Mouse (Mus musculus) myocyte (in vitro differentiated cells): ENCODE measurements around the gene Gm364.

Experiments used
- CEBPB ChIP-seq: IDR thresholded peaks from 2 replicates; pipeline ENCODE4 v1.6.1; 2011; ENCODE audit warnings: mild to moderate bottlenecking, moderate library complexity; ENCODE audit not compliant: poor library complexity, insufficient read depth, severe bottlenecking
- E2F4 ChIP-seq: IDR thresholded peaks from one replicate; pipeline ENCODE4 v1.6.1; 2011; ENCODE audit warnings: mild to moderate bottlenecking, control low read depth, moderate library complexity; ENCODE audit not compliant: insufficient read depth
- POLR2A ChIP-seq: IDR thresholded peaks from one replicate; pipeline ENCODE4 v1.6.1; 2011; ENCODE audit warnings: low read depth, mild to moderate bottlenecking, control low read depth, moderate library complexity; ENCODE audit not compliant: insufficient read length
- POLR2AphosphoS2 ChIP-seq: IDR thresholded peaks from one replicate; pipeline ENCODE4 v1.6.1; 2011; ENCODE audit warnings: low read depth, control low read depth; ENCODE audit not compliant: insufficient read length
- REST ChIP-seq: IDR thresholded peaks from one replicate; pipeline ENCODE4 v1.6.1; 2011; ENCODE audit warnings: mild to moderate bottlenecking, control low read depth, moderate library complexity; ENCODE audit not compliant: insufficient read depth, insufficient read length
- USF1 ChIP-seq: IDR thresholded peaks from one replicate; pipeline ENCODE4 v1.6.1; 2011; ENCODE audit warnings: low read depth, mild to moderate bottlenecking, control low read depth, moderate library complexity

DNA sequence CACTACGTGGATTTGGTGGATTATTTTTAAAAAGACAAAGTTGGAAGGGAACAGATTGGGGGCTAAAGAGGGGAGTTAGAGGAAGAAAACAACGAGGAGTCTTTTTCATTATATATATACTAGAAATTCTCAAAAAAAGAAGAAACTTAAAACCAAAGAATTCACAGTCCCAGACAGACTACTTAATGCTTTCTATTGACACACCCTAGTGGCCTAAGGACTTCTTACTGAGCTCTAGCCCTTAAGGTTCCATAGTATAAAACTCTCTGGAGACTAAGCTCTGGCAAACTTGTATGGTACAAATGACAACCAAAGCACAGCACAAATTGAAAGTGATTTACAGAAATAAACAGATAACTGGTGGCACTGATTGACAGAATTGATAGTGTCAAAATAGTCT lies 34.9 kb upstream of the Gm364 start:
- no peak for TF ChIP-seq E2F4
- no peak for TF ChIP-seq USF1
- TF ChIP-seq REST, result no peak
- TF ChIP-seq POLR2A, result no peak
- no peak for TF ChIP-seq CEBPB
- no peak for TF ChIP-seq POLR2AphosphoS2
